Mouse (Mus musculus): ENCODE results near the gene Tsnaxip1. TPM values are rescaled to one million over a fixed set of nuclear protein-coding genes. Genes with fewer than 3 reads are reported as not detected.

The Tsnaxip1 gene
- polyA plus RNA-seq (2015; fragmentation: Nextera tagmentation; extraction: Ambion mirVana), result 0.07 and 0.22 TPM in 2 replicates

DNA sequence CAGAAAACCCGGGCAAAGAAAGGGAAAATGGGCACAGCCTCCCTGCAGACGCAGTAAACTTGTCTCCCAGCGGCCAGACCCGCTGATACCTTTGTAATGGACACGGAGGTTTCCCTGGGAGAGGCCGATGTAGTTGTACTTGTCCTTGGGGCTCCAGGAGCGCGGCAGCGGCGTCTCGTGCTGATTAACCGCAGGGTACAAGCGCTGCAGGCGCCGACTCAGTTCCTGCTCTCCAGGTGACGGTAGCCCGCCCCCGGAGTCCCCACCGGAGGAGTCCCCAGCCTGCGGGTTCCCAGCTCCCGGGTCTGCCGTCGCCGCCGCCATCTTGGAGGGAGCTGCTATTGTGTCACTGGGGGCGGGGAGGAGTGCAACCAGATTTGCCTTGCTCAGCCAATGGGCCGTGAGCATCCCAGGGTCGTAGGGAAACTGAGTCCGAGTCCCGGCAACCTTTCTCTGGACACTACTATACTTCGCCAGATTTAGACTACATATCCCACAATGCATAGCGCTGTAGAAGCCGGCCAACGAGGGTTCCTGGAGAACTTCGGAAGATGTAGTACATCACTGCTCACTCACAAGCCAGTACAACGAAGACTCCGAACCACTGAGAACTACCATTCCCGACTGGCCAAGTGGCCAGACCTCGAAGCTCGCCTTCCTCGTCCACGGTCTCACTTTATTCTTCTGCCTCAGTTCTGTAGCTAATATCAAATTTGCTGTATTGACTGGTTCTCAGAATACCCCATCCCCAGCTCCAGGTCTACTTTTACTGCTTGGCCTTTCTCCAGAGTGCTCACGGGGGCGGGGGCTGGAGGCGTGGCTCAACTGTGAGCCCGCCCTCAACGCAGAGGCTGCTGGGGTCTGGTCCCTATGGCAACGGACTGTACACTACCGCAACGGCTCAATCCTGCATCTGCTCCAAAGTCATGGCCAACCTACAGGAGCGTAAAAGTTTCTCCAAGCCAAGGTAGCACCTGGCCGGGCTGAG, at the start of gene Tsnaxip1, which contains the start of gene Ranbp10:
Tsnaxip1 (plus strand) TSS at position 871 of the 988 bp plus-strand sequence.
Ranbp10 (minus strand) TSS at position 490 of the 988 bp plus-strand sequence.
- no peaks in the 10 kb centered on the region for H3K27me3 ChIP-seq
- peak within 1 kb of the TSS; percentile 99 for H3K27ac ChIP-seq (replicated peaks)
- WGBS (ENCODE audit: insufficient replicate concordance), result under 1% methylated on average over 52 of the region's 52 CpGs
- H3K4me1 ChIP-seq (replicated peaks), result peaks cover 68% of the 10 kb centered on the region
- H3K4me3 ChIP-seq (replicated peaks), result peak within 1 kb of the TSS; percentile 76
- H3K36me3 ChIP-seq (replicated peaks), result peaks cover 41% of the 10 kb centered on the region
- ATAC-seq (ENCODE audit: insufficient read depth), result peak; percentile 93
- peak within 1 kb of the TSS; percentile 88 for H3K9ac ChIP-seq
- H3K9me3 ChIP-seq (replicated peaks), result no peaks in the 10 kb centered on the region
- H3K4me2 ChIP-seq, result peak within 1 kb of the TSS; percentile 74

DNA sequence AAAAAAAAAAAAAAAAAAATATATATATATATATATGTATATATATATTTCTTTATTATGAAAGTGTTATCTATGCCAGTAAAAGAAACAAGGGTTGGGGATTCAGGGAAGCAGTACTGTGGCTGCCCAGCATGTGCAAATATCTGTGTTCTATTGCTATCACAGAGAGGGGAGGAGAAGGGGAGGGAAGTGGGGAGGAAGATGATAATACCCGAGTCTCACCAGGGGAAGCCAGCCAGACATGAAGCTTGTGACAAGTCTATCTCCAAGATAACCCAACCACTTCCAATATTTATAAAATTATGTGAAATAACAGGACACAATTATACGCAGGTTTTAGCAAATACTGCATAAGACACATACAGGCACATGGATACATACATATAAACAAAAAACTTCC, 49.7 kb upstream of the Tsnaxip1 start:
- Histone ChIP-seq H3K4me2 (no peak overlapping the region), H3K4me1 (replicated peaks) (peaks cover 24% of the 10 kb centered on the region), H3K4me3 (replicated peaks) (no peak overlapping the region), H3K36me3 (replicated peaks) (peaks cover 99% of the 10 kb centered on the region), H3K9ac (no peak overlapping the region), H3K27ac (replicated peaks) (0 out of 2 replicates have a peak overlapping the region, but pooled peaks have one; percentile 16), H3K9me3 (replicated peaks) (no peaks in the 10 kb centered on the region), H3K27me3 (no peaks in the 10 kb centered on the region)
- WGBS (ENCODE audit: insufficient replicate concordance), result 46% methylated on average over 2 of the region's 2 CpGs
- ATAC-seq (ENCODE audit: insufficient read depth), result no peak

DNA sequence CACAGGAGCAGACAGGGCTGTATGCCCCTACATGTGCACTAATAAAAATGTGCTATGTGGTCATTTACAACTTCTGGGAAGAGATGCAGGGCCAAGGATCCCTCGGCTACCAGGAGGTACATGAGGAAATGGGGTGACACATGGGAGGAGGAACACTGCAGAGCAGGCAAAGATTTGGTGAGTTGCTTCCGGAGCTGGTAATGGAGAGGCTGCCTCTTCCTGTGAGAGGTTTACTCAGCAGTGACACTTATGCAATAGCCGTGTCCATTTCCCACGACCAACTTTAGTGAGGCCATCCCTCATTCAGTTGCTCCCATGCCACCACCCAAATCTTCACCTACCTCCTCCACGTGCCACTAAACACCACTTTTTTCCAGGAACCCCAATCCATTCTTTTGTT, 47.2 kb upstream of the Tsnaxip1 start:
- no peak overlapping the region for H3K4me2 ChIP-seq
- peaks cover 99% of the 10 kb centered on the region for H3K36me3 ChIP-seq (replicated peaks)
- WGBS (ENCODE audit: insufficient replicate concordance), result 66% methylated on average over 5 of the region's 5 CpGs
- ATAC-seq (ENCODE audit: insufficient read depth), result no peak
- H3K4me3 ChIP-seq (replicated peaks), result no peak overlapping the region
- H3K9ac ChIP-seq, result no peak overlapping the region
- no peaks in the 10 kb centered on the region for H3K27me3 ChIP-seq
- H3K27ac ChIP-seq (replicated peaks), result no peak overlapping the region
- peaks cover 24% of the 10 kb centered on the region for H3K4me1 ChIP-seq (replicated peaks)
- H3K9me3 ChIP-seq (replicated peaks), result no peaks in the 10 kb centered on the region

DNA sequence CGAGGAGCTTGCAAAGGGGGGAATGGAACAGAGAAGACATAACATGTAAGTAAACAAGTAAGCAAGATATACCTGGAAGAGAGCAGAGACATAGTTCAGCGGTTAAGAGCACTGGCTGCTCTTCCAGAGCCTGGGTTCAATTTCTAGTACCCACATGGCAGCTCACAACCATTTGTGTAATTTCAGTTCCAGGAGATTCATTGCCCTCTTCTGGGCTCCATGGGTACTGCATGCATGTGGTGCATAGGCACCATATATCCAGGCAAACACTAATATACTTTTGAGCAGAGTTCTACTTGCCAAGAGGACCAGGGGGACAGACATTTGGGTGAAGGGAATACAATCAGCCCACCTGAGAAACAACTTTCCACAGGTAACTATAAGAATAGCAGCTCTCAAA, 39.3 kb upstream of the Tsnaxip1 start:
- Histone ChIP-seq H3K27ac (replicated peaks) (0 out of 2 replicates have a peak overlapping the region, but pooled peaks have one; percentile 31), H3K9ac (no peak overlapping the region), H3K36me3 (replicated peaks) (peaks cover 100% of the 10 kb centered on the region), H3K4me3 (replicated peaks) (no peak overlapping the region), H3K4me2 (no peak overlapping the region), H3K9me3 (replicated peaks) (no peaks in the 10 kb centered on the region), H3K27me3 (no peaks in the 10 kb centered on the region), H3K4me1 (replicated peaks) (peaks cover 42% of the 10 kb centered on the region)
- 86% methylated on average over 2 of the region's 2 CpGs for WGBS (ENCODE audit: insufficient replicate concordance)
- no peak for ATAC-seq (ENCODE audit: insufficient read depth)

DNA sequence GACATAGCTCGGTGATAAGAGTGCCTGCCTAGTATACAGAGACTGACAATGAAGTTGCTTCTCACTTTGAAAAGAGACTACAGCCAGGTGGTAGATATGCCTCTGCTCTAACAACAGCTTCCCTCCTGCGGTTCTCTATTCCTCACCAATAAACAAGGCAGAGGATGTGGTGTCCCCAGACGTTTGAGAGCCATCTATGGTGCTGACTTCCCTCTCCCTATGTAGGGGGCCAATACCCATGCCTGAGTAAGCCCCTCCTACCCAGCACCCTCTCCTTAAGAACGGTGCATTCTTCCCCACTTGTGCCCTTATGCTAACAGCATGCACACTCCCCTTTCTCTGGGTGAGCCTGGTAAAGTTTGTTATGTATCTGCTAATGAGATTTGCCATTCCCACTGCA, 38.6 kb upstream of the Tsnaxip1 start:
- no peak for ATAC-seq (ENCODE audit: insufficient read depth)
- no peak overlapping the region for H3K4me3 ChIP-seq (replicated peaks)
- H3K4me1 ChIP-seq (replicated peaks), result peaks cover 49% of the 10 kb centered on the region
- peaks cover 100% of the 10 kb centered on the region for H3K36me3 ChIP-seq (replicated peaks)
- H3K4me2 ChIP-seq, result no peak overlapping the region
- H3K27me3 ChIP-seq, result no peaks in the 10 kb centered on the region
- H3K9ac ChIP-seq, result no peak overlapping the region
- peak overlapping the region; percentile 31 for H3K27ac ChIP-seq (replicated peaks)
- no peaks in the 10 kb centered on the region for H3K9me3 ChIP-seq (replicated peaks)
- WGBS (ENCODE audit: insufficient replicate concordance), result 35% methylated on average over 4 of the region's 4 CpGs

DNA sequence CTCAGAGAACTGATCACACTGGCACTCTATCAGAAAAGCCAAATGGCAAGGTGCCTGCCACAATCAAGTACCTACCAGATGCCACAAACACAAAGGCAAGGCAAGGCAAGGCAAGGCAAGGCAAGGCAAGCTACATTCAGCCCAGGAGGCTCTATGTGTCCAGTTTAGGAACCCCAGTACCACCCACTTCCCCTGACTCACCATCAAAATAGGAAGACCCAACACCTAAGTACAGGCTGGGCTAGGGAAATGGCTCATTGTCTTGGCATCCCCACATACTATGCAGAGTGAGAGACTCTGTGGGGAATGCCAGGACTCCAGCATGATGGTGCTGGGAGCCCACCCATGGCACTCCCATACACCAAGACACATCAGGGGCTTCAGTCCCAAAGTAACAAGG, 37.9 kb upstream of the Tsnaxip1 start:
- Histone ChIP-seq H3K4me3 (replicated peaks) (no peak overlapping the region), H3K9me3 (replicated peaks) (no peaks in the 10 kb centered on the region), H3K27me3 (no peaks in the 10 kb centered on the region), H3K27ac (replicated peaks) (peak overlapping the region; percentile 31; the same call in 1 of the 2 replicates), H3K36me3 (replicated peaks) (peaks cover 100% of the 10 kb centered on the region), H3K4me1 (replicated peaks) (peaks cover 56% of the 10 kb centered on the region), H3K9ac (no peak overlapping the region), H3K4me2 (no peak overlapping the region)
- no peak for ATAC-seq (ENCODE audit: insufficient read depth)

DNA sequence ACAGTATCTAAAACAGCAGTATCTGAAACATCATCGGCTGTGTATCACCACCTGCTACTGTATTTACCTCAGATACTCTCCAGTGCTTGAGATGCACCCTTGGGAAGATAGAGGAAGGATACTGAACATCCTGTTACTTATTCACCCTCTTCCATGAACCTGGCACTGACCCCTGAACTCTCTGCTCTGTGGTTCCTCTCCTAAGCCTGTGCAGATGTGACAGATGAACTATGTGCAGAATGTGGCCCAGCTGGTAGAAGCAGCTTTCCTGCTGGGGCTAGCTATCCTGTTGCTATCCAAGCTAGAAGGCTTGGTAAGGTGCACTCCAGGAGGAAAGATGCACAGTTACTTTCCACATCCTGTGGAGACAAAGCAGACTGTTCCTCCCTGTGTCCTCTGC, 34.2 kb upstream of the Tsnaxip1 start:
- ATAC-seq (ENCODE audit: insufficient read depth), result no peak

DNA sequence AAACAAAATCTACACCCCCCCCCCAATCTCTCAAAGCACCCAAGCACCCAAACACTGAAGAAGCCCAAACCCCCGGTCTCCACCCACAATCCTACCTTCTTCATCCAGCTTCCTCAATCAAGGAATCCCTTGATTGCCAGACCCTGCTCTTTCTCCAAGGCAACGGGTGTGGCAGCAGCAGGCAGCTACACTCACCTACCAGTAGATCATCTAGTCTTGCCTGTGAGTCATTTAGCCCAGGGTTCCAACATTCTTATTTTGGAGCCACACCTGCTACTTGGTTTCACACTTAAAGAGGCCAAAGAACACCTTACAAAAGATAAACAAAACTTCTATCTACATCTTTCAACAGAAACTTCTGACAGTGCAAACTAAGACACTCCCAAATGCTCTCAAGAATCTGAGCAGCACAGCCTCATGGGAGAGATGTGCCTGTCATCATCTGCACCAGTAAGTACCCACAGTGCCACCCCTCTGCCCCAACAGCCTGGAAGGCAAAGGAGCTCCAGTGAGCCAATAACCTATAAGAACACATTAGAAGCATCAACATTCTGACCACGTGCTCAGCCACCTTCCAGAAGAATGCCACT, 33.4 kb upstream of the Tsnaxip1 start:
- 69% methylated on average over 3 of the region's 3 CpGs for WGBS (ENCODE audit: insufficient replicate concordance)
- no peak overlapping the region for H3K9ac ChIP-seq
- no peak for ATAC-seq (ENCODE audit: insufficient read depth)
- no peaks in the 10 kb centered on the region for H3K27me3 ChIP-seq
- H3K4me1 ChIP-seq (replicated peaks), result peaks cover 82% of the 10 kb centered on the region
- H3K4me3 ChIP-seq (replicated peaks), result no peak overlapping the region
- peak overlapping the region; percentile 31; the same call in 1 of the 2 replicates for H3K27ac ChIP-seq (replicated peaks)
- no peak overlapping the region for H3K4me2 ChIP-seq
- H3K36me3 ChIP-seq (replicated peaks), result peaks cover 96% of the 10 kb centered on the region
- no peaks in the 10 kb centered on the region for H3K9me3 ChIP-seq (replicated peaks)

More for the DNA sequence above, 34.2 kb upstream of the Tsnaxip1 start:
- Histone ChIP-seq H3K4me2 (no peak overlapping the region), H3K27me3 (no peaks in the 10 kb centered on the region), H3K9ac (no peak overlapping the region), H3K9me3 (replicated peaks) (no peaks in the 10 kb centered on the region), H3K4me3 (replicated peaks) (no peak overlapping the region), H3K36me3 (replicated peaks) (peaks cover 96% of the 10 kb centered on the region), H3K27ac (replicated peaks) (no peak overlapping the region), H3K4me1 (replicated peaks) (peaks cover 82% of the 10 kb centered on the region)
- 92% methylated on average over 1 of the region's 1 CpGs for WGBS (ENCODE audit: insufficient replicate concordance)

DNA sequence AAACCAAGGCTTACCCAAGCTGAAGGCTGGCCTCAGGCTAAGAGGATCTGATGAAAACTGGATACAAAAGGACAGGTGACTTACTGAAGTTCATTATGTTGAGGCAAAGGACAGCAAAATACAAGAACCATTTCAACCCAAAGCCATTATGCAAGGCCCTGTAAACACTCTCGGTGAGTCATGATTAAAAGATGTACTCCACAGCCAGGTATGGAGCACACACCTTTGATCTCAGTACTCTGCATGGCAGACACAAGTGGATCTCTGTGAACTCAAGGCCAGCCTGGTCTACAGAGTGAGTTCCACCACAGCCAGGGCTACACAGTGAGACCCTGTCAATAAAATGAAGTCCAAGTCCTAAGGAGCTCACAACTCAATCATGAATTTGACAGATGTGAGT, 31.7 kb upstream of the Tsnaxip1 start:
- Histone ChIP-seq H3K27me3 (no peaks in the 10 kb centered on the region), H3K27ac (replicated peaks) (peak overlapping the region; percentile 24; the same call in 1 of the 2 replicates), H3K4me3 (replicated peaks) (no peak overlapping the region), H3K4me1 (replicated peaks) (peaks cover 83% of the 10 kb centered on the region), H3K9ac (no peak overlapping the region), H3K9me3 (replicated peaks) (no peaks in the 10 kb centered on the region), H3K36me3 (replicated peaks) (peaks cover 93% of the 10 kb centered on the region), H3K4me2 (no peak overlapping the region)
- 83% methylated on average over 1 of the region's 1 CpGs for WGBS (ENCODE audit: insufficient replicate concordance)
- ATAC-seq (ENCODE audit: insufficient read depth), result no peak

DNA sequence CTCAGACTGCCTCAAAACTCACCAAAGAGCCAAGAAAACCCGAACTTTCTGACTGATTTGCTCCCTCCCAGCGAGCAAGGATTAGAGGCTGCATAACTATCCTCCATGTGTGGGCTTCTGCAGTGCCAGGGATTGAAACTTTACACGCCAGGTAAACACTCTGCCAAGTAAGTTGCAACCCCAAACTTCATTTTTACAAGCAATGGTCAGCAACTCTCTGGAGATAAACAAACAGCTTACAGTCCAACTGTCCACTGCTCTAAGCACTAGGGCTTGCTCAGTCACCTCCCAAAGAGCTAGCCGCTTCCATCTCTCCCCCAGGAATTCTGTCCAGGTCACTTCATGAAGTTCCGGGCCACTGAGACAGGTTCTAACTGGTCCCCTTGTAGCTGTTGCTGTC, 29.1 kb upstream of the Tsnaxip1 start:
- Histone ChIP-seq H3K4me1 (replicated peaks) (peaks cover 92% of the 10 kb centered on the region), H3K27ac (replicated peaks) (peak overlapping the region; percentile 99), H3K4me3 (replicated peaks) (no peak overlapping the region), H3K9me3 (replicated peaks) (no peaks in the 10 kb centered on the region), H3K4me2 (peak overlapping the region; percentile 67), H3K36me3 (replicated peaks) (peaks cover 85% of the 10 kb centered on the region), H3K27me3 (no peaks in the 10 kb centered on the region), H3K9ac (peak overlapping the region; percentile 55)
- no peak for ATAC-seq (ENCODE audit: insufficient read depth)
- 88% methylated on average over 5 of the region's 5 CpGs for WGBS (ENCODE audit: insufficient replicate concordance)
